Mouse (Mus musculus) neural tube, postnatal 0 days (tissue): ENCODE results near the gene Gm17332. TPM values are rescaled to one million over a fixed set of nuclear protein-coding genes. Genes with fewer than 3 reads are reported as not detected.

Source experiments
- polyA plus RNA-seq: library from polyadenylated mRNA; unstranded; fragments of >200 nt; fragmentation: Nextera tagmentation; extraction: Ambion mirVana; gene quantifications from 2 replicates; pipeline ENCODE4 v1.2.1, GENCODE M21; 2015

Gene Gm17332
- polyA plus RNA-seq: not detected in 2 replicates

GRCm38 (mm10) chr11:31182362-31182761, at the start of gene Gm17332:
Gene Gm17332 (minus strand): TSS chr11:31182462.

Other genes with a start within 250 kb of the Gm17332 start
- gene Erlec1, start 228.1 kb downstream of the Gm17332 start, polyA plus RNA-seq: 13.4 and 14.5 TPM in 2 replicates
- gene Chac2, start 196.1 kb downstream of the Gm17332 start, polyA plus RNA-seq: 28.3 and 35.4 TPM in 2 replicates
- 1.2 and 1.7 TPM in 2 replicates for gene Stc2, start 187.6 kb upstream of the Gm17332 start, polyA plus RNA-seq